Mouse (Mus musculus) lung, embryonic 16.5 days (tissue): ENCODE data around the gene Psmd11. TPM values are rescaled to one million over a fixed set of nuclear protein-coding genes. Genes with fewer than 3 reads are reported as not detected.

Experiments used
- ATAC-seq: fragments of 200-750 bp; cut with Nextera tagmentation; 2 replicates; pipeline ENCODE4 v1.8.0; 2017; ENCODE audit warnings: low read depth, mild to moderate bottlenecking, moderate library complexity
- H3K27ac ChIP-seq: fragments of 300-500 bp; sonication (generic); 2 replicates; pipeline ENCODE4 v1.5.1; 2014; ENCODE audit warnings: mild to moderate bottlenecking, control low read depth, low read length
- H3K27me3 ChIP-seq: fragments of 300-500 bp; sonication (generic); 2 replicates; pipeline ENCODE4 v1.6.1; 2014; ENCODE audit warnings: low read depth, low read length, mixed read lengths; ENCODE audit not compliant: control insufficient read depth, insufficient read depth
- H3K36me3 ChIP-seq: fragments of 300-500 bp; sonication (generic); 2 replicates; pipeline ENCODE4 v1.6.1; 2014; ENCODE audit warnings: low read length; ENCODE audit not compliant: control insufficient read depth, insufficient read depth
- H3K4me1 ChIP-seq: fragments of 300-500 bp; sonication (generic); replicated peaks from 2 replicates; pipeline ENCODE4 v1.6.1; 2014; ENCODE audit warnings: low read length, mixed read lengths; ENCODE audit not compliant: control insufficient read depth, insufficient read depth
- H3K4me2 ChIP-seq: fragments of 300-500 bp; sonication (generic); 2 replicates; pipeline ENCODE4 v1.6.1; 2014; ENCODE audit warnings: low read depth, low read length, control low read depth
- H3K4me3 ChIP-seq: fragments of 300-500 bp; sonication (generic); 2 replicates; pipeline ENCODE4 v1.5.1; 2014; ENCODE audit warnings: mild to moderate bottlenecking, low read length, control low read depth
- H3K9ac ChIP-seq: fragments of 300-500 bp; sonication (generic); 2 replicates; pipeline ENCODE4 v1.6.1; 2014; ENCODE audit warnings: low read length, control low read depth
- H3K9me3 ChIP-seq: fragments of 300-500 bp; sonication (generic); 2 replicates; pipeline ENCODE4 v1.6.1; 2016; ENCODE audit warnings: low read length; ENCODE audit not compliant: control insufficient read depth
- WGBS: fragments of 180-500 bp; shearing (Covaris S2); extraction: QIAGEN DNeasy Blood & Tissue Kit; methylation state at CpG from one replicate; pipeline ENCODE4 v1.1.7; 2014; 5-methylcytosine and 5-hydroxymethylcytosine counted together
- polyA plus RNA-seq: library from polyadenylated mRNA; unstranded; fragments of >200 nt; fragmentation: Nextera tagmentation; extraction: Ambion mirVana; gene quantifications from 2 replicates; pipeline ENCODE4 v1.2.1, GENCODE M21; 2015

Gene Psmd11
- polyA plus RNA-seq, 1 experiment from 2014 or later: 300 TPM

GRCm38 (mm10) chr11:80496640-80497039 lies 68.2 kb downstream of the Psmd11 start:
- H3K27ac ChIP-seq: no peak overlapping the region
- peaks cover 9% of the 10 kb centered on the region; the same call in 1 of the 2 replicates for H3K4me1 ChIP-seq
- H3K27me3 ChIP-seq: no peaks in the 10 kb centered on the region
- no peaks in the 10 kb centered on the region for H3K36me3 ChIP-seq
- no peak for ATAC-seq
- H3K9me3 ChIP-seq: no peaks in the 10 kb centered on the region
- no peak overlapping the region for H3K4me3 ChIP-seq
- 64% methylated on average over 1 of the region's 1 CpGs for WGBS
- H3K9ac ChIP-seq: no peak overlapping the region
- H3K4me2 ChIP-seq: no peak overlapping the region

- Histone ChIP-seq H3K4me3 (no peak overlapping the region), H3K9ac (no peak overlapping the region), H3K4me2 (no peak overlapping the region), H3K27me3 (no peaks in the 10 kb centered on the region), H3K4me1 (peaks cover 9% of the 10 kb centered on the region; the same call in 1 of the 2 replicates), H3K27ac (no peak overlapping the region), H3K36me3 (no peaks in the 10 kb centered on the region), H3K9me3 (no peaks in the 10 kb centered on the region)
- ATAC-seq: no peak
- 82% methylated on average over 10 of the region's 10 CpGs for WGBS
Measured at GRCm38 (mm10) chr11:80497225-80497919, 69.0 kb downstream of the Psmd11 start.

- H3K4me2 ChIP-seq: no peak overlapping the region
Measured at GRCm38 (mm10) chr11:80498328-80499070, 70.1 kb downstream of the Psmd11 start.

GRCm38 (mm10) chr11:80499550-80499952 lies 71.1 kb downstream of the Psmd11 start:
- Histone ChIP-seq H3K4me2 (no peak overlapping the region), H3K4me1 (peaks cover 9% of the 10 kb centered on the region; the same call in 1 of the 2 replicates), H3K36me3 (no peaks in the 10 kb centered on the region), H3K4me3 (no peak overlapping the region), H3K27me3 (no peaks in the 10 kb centered on the region), H3K9me3 (no peaks in the 10 kb centered on the region), H3K27ac (no peak overlapping the region), H3K9ac (no peak overlapping the region)
- no peak for ATAC-seq
- 79% methylated on average over 4 of the region's 4 CpGs for WGBS

More at GRCm38 (mm10) chr11:80498328-80499070, 70.1 kb downstream of the Psmd11 start:
- no peak overlapping the region for H3K27ac ChIP-seq
- ATAC-seq: no peak
- 55% methylated on average over 11 of the region's 11 CpGs for WGBS
- H3K4me1 ChIP-seq: peaks cover 9% of the 10 kb centered on the region; the same call in 1 of the 2 replicates
- no peaks in the 10 kb centered on the region for H3K9me3 ChIP-seq
- no peak overlapping the region for H3K4me3 ChIP-seq
- no peak overlapping the region for H3K9ac ChIP-seq
- H3K27me3 ChIP-seq: no peaks in the 10 kb centered on the region
- H3K36me3 ChIP-seq: no peaks in the 10 kb centered on the region

- H3K27me3 ChIP-seq: no peaks in the 10 kb centered on the region
- H3K27ac ChIP-seq: no peak overlapping the region
- H3K9me3 ChIP-seq: no peaks in the 10 kb centered on the region
- no peak overlapping the region for H3K4me2 ChIP-seq
- H3K4me1 ChIP-seq: peaks cover 9% of the 10 kb centered on the region; the same call in 1 of the 2 replicates
- no peak for ATAC-seq
- H3K36me3 ChIP-seq: no peaks in the 10 kb centered on the region
- no peak overlapping the region for H3K4me3 ChIP-seq
- H3K9ac ChIP-seq: no peak overlapping the region
- WGBS: 83% methylated on average over 6 of the region's 6 CpGs
Measured at GRCm38 (mm10) chr11:80503281-80503680, 74.9 kb downstream of the Psmd11 start.

GRCm38 (mm10) chr11:80503726-80504452 lies 75.5 kb downstream of the Psmd11 start:
- Histone ChIP-seq H3K9ac (no peak overlapping the region), H3K4me2 (no peak overlapping the region)
- ATAC-seq: no peak

GRCm38 (mm10) chr11:80504519-80505385 lies 76.3 kb downstream of the Psmd11 start:
- 44% methylated on average over 6 of the region's 6 CpGs for WGBS
- H3K4me3 ChIP-seq: no peak overlapping the region
- no peaks in the 10 kb centered on the region for H3K36me3 ChIP-seq
- H3K27me3 ChIP-seq: no peaks in the 10 kb centered on the region
- H3K27ac ChIP-seq: no peak overlapping the region
- H3K9ac ChIP-seq: no peak overlapping the region
- peaks cover 8% of the 10 kb centered on the region for H3K4me1 ChIP-seq
- H3K9me3 ChIP-seq: no peaks in the 10 kb centered on the region
- no peak overlapping the region for H3K4me2 ChIP-seq
- no peak for ATAC-seq

More at GRCm38 (mm10) chr11:80503726-80504452, 75.5 kb downstream of the Psmd11 start:
- 47% methylated on average over 13 of the region's 13 CpGs for WGBS
- H3K4me1 ChIP-seq: peaks cover 9% of the 10 kb centered on the region
- no peak overlapping the region for H3K4me3 ChIP-seq
- H3K9me3 ChIP-seq: no peaks in the 10 kb centered on the region
- H3K27me3 ChIP-seq: no peaks in the 10 kb centered on the region
- H3K36me3 ChIP-seq: no peaks in the 10 kb centered on the region
- no peak overlapping the region for H3K27ac ChIP-seq

- no peak overlapping the region for H3K9ac ChIP-seq
- H3K4me1 ChIP-seq: peaks cover 8% of the 10 kb centered on the region
- H3K4me3 ChIP-seq: no peak overlapping the region
- no peak overlapping the region for H3K27ac ChIP-seq
- H3K27me3 ChIP-seq: no peaks in the 10 kb centered on the region
- H3K9me3 ChIP-seq: no peaks in the 10 kb centered on the region
- no peak overlapping the region for H3K4me2 ChIP-seq
- ATAC-seq: no peak
- 84% methylated on average over 3 of the region's 3 CpGs for WGBS
- H3K36me3 ChIP-seq: no peaks in the 10 kb centered on the region
Measured at GRCm38 (mm10) chr11:80505581-80505980, 77.2 kb downstream of the Psmd11 start.
